Mouse (Mus musculus): ENCODE results near the gene Serpina3a.
"Not testable (repeated sequence)": the region's sequence is repeated elsewhere in the genome, so short reads cannot be mapped to it uniquely, and the experiment has no call there.

Serpina3a gene

DNA sequence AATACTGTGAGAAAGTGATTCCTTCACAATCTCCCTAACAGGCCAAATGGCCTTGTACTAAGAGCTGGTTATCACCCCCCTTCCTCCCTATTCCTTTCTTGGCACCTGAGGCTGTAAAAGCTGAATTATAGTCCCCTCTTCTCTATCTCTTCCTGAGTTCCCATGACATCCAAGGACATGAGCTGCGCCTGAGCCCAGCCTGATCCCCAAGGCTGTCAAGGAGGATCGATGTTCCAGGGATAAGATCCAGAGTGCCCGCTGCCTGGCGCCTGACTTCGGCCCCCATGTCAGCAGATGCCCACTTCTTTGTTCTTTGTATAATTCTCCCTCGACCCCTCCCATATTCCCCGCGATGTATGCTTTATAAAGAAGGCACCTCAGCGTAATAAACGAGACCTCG, at the start of gene Serpina3a:
Serpina3a (plus strand) TSS at position 392 of the 400 bp plus-strand sequence.
- not testable (repeated sequence) for DNase-seq (ENCODE audit: low spot score in 2 of 2)

DNA sequence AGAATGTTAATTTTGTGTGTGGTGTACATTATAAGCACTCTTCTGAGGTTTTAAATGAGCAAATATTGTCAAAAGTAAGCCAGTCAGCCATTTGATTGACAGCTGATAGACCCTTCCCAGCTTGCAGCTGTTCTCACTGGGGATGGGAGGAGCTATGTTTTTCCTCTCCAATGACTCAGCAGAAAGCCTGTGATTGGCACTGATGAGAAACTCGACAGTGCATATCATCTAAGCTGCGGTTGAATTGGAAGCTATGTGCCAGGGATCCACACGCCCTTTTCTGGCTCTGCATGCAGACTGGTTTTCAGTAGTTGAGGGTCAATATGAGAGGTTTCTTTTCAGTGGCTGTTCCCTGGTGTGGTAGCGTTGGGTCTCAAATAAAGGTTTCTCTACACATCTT, 48.0 kb upstream of the Serpina3a start:
- no peak for DNase-seq (ENCODE audit: low spot score in 2 of 2)

DNA sequence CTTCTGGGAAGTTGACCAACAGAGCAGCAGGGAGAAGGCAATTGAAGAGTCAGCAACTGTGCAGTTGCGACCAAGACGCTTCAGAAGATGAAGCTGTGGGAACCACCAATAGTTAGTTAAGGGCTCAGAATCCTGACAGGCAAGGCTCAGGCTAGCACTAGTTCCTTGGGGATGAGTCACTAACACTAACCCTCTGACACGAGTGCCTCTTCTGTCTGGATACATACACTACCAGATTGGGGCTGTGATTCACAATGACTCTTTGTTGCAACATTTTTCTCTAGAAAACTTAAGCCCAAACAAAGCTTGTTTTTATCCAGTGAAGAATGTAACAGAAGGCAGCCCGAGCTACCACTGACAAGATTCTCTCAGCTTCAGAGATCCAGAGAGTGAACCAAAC, 47.5 kb upstream of the Serpina3a start:
- DNase-seq (ENCODE audit: low spot score in 2 of 2), result no peak

DNA sequence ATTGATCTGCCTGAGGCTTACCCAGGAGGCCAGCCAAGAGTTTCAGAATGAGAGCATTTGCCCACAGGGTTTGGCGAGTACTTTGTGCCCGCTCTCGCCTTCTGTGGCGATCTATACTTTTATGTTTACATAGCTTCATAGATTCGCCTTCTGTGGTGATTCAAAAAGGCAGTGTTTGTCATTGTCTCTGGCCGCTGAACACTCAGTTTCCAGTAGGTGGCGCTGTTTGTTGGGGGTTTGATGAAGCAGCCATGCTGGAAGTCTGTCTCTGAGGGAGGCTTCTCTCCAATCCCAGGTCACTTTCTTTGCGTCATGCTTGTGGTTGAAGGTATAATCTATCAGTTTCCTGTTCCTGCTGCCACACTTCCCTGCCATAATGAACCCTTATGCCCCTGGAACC, 46.3 kb upstream of the Serpina3a start:
- DNase-seq (ENCODE audit: low spot score in 2 of 2), result peak in 1 of 2 experiments; percentile 64

DNA sequence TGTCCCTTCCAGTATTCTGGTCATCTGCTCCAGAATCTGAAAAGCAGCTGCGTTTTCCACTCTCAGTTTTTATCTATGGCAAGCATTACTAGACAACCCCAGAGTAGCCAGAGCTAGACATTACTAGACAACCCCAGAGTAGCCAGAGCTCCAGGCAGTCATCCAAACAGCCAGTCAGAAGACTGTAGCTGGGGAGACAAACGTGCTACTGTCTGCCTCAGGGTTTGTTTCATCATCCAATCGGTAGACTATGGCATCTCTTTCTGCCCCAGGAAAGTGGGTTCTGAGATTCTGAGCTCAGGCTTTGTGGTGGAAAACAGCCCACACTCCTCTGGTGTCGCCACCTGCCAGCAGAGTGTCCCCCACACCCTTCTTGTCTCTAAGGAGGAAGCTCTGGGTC, 45.0 kb upstream of the Serpina3a start:
- peak; percentile 42 to 80 for DNase-seq (ENCODE audit: low spot score in 2 of 2)

DNA sequence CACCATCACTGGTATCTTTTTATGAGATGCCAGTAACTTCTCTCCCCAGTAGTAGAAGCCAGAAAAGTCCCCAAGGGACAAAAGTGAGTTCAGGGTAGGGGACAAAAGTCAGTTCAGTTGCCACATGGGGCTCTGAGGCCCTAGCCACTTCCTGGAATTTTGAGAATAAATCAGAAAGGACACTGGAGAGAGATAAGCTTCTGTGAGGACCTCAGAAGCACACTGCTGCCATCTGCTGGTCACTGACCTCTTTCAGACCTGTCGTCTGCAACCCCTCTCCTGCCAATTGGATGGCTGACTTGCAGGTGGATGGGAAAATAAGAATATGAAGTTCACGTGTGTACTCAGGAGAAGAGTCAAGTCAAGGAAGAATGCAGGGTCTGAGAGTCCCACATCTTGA, 42.9 kb upstream of the Serpina3a start:
- peak in 1 of 2 experiments; percentile 86 for DNase-seq (ENCODE audit: low spot score in 2 of 2)

DNA sequence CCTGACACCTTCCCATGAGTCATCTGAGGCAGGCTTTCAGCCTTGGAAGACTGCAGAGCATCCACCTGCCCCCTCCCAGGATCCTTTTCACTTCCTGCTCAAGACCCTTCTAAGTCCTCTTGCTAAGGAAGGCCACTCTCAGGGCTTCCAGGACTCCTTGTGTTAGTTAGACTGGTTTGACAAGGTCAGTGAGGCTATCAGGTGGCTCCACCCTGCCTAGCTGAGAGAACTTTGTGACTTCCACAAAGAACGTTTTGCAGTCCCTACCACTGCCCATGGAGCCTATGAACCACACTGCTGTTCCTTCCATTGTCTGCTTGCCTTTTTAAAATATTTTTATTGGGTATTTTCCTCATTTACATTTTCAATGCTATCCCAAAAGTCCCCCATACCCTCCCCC, 40.8 kb upstream of the Serpina3a start:
- no peak for DNase-seq (ENCODE audit: low spot score in 2 of 2)

DNA sequence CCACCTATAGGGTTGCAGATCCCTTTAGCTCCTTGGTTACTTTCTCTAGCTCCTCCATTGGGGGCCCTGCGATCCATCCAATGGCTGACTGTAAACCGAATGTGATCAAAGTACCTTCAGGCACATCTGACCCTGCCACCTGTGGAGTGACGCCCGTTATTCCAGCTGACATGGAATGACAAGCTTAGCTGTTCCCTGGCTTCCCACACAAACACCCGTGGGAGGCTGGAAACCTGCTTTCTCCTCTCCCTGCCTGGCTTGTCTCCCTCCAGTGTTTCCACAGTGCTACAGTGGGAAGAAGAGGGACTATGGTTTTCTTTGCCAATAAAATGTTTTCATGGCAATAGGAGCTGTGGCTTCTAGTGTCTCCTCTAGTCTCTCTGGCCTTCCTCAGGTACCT, 40.2 kb upstream of the Serpina3a start:
- DNase-seq (ENCODE audit: low spot score in 2 of 2), result no peak

DNA sequence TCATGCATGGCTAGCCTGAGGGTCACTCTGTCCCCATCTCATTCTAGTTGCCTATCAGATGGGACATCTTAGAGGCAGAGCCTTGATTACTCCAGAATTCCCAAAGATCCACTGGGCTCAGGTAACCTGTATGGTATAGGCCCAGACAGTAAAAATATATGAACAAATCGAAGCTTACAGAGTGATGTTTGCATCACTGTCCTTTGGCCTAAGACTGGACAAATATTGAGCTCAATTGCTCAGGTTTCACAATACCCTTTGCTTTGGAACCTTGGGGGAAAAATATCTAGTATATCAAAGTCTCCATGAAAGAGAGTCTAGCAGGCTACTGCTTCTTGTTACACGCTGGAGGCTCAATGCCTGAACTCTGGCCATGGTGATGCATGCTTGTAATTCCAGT, 22.4 kb upstream of the Serpina3a start:
- no peak for DNase-seq (ENCODE audit: low spot score in 2 of 2)

DNA sequence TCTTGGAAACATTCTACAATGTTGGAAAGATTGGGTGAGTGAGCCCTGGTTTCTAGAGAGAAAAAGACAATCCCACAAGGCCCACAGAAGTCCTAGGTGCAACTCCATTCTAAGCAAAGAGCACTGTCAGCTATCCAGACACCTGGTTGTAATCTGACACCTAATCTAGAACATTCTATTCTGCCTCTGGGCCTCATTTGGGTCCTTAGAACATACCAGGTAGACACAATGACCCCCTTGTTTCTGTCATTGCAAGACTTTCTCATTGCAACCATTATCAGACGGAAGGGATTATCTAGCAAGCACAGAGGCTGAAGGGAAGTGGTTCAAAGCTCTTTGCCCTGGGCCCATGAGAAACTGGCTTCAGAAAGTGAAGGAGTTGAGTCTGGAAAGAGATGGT, 21.2 kb upstream of the Serpina3a start:
- no peak for DNase-seq (ENCODE audit: low spot score in 2 of 2)

DNA sequence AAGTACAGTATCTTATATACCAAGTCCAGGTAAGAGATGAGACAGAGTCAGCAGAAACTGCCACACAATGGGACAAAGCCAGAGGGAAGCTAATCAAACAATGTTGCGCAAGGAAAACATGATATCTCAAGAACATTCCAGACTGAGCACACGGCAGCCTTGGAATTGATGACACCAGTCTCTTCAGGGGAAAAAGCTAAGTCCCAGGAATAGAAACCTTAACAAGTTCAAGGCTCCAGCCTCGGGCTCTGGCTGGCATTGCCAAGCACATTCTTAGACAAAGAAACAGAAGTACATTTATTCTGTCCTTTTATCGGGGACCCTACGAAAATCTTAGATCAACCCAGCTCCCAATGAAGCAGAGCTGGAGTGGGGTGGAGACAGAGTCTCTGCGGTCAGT, 11.8 kb upstream of the Serpina3a start, which contains the start of gene Serpina5:
Serpina5 (plus strand) TSS at position 346 of the 400 bp plus-strand sequence.
- DNase-seq (ENCODE audit: low spot score in 2 of 2), result no peak

DNA sequence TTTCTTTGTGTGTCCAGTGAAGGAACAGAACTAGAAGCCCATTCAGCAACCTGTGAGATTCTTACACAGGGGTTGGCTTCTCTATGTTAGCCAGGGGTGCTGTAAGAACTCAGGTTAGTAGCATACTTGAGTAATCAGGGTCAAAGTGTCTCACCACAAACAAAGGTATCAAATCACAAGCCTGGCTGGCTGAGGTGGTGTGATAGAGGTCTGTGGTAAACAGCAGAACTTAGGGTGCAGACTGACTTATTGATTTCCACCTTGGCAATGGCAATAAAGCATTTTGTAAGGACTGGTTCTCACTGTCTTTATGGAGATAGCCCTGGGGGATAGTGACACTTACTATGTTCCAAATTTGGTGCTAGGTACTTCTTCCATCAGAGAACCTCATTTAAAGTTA, 6.7 kb upstream of the Serpina3a start:
- no peak for DNase-seq (ENCODE audit: low spot score in 2 of 2)

DNA sequence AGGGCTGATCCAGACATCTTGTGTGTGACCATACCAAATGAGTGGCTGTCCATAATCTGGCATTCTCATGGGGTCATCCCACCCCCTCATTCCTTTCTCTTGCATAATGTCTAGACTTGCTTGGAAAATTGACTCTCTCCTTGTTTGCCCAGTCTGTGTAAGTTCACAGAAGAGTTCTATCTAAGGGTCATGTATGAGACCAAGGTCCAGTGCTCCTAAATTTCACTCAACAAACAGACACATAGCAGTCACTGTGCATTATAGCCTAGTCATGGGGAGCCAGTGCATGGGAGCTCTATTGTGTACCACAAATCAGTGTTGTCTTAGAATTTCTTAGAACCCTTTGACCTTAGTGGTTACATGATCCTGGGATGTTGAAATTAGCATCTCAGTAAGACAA, 5.6 kb upstream of the Serpina3a start:
- DNase-seq (ENCODE audit: low spot score in 2 of 2), result no peak

DNA sequence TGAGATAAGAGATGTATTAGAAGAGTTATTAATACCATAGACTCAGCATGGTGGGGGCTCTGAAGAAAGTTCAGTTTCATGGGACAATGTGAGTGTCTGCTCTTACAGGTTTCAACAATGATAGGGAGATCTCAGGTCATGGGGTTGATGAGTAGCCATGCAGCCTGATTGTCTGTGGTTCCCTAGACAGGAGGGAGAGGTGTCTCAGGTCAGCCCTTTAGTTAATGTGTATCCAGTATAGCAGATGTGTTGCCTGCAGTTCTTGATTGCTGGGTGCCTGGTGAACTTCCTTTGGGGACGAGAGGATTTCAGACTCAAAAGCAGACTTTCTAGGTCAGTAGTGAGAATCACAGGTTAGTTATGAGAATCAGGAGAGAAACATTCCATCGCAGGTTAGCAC, 4.0 kb upstream of the Serpina3a start:
- DNase-seq (ENCODE audit: low spot score in 2 of 2), result no peak

DNA sequence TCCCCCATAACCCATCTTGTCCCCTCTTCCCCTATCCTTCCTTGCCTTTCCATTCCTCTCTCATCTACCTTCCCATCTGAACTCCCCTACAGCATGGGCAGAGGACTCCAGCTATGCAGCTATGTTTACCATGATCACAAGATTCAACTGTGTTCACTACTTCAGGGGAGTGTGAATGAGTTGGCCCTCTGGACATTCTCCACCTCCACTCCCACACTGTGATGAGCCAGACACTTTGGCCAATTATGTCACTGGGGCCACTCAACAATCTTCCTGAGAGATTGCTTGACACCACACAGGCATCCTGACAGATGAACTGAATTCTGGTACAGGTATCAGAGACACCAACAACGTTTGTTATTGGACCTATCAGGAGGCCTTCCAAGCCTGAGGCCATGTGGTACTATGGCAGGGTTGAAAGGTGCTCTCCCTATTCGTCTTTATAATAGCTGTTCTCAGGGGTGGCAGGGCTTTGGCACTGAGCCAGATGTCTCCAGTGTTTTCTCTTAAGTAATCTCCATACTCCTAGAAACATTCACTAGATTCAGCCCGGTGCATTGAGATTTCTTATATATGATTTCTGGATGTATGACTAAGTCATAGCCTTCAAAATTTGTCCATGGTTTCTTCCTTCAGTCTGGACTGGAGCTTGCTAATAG, 2.5 kb downstream of the Serpina3a start:
- no peak for DNase-seq (ENCODE audit: low spot score in 2 of 2)

DNA sequence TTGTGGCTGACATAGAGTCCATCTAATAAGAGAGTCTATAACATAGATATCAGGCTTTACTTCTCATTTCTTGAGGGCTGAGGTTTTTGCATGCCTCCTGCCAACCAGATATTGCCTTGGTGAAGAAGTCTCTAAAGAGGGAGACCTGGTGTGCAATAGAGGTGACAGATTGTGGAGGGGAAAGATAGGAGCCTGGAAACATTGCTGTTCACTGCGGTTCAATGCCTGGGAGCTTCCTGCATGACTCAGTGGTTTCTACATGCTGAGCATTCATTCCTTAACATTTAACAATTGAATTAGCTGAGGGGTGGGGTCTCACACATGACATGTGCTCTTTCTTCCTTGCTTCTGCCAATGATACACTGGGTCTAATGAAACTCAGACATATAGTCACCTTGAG, 10.6 kb downstream of the Serpina3a start:
- no peak for DNase-seq (ENCODE audit: low spot score in 2 of 2)

DNA sequence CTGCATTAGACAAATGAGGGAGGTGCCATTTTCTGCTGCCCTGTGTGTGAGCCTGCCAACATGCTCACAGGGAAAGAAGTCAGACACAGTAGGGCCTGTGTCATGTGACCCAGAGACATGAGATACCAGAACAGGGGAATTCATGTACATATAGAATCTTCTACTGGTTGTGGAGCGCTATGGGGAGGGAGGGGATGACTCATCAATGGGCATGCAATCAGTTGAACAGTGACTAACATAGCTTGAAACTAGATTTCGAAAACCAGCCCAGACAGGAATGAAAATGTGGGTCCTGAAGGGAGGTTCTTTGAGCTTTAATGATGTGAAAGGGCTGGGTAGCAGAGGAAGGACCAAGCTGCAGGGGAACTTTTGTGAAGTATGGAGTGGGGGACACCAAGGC, 11.5 kb downstream of the Serpina3a start:
- no peak for DNase-seq (ENCODE audit: low spot score in 2 of 2)

DNA sequence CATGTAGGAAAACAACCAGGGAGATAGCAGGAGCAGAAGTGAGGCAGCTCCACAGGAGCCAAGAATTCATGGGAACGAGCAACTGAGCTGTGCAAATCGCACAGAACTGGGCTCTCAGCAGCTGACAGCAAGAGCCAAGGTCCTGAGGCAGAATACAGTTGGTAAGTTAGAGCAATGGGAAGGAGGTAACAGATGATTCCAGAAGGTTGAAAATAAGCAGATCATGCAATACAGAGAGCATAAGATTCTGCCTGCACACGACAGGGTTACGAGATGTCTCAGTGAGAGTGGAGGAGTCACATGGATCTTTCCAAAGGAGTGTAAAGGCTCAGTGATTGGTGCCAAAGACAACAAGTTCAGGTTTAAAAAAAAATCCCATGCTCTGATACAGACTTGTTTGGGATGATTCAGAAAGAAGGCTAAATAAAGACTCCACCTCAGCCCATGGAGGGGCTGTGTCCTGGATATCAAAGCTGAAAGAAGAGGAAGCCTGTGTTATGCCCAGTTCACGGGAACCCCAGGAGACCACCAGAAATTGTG, 12.6 kb downstream of the Serpina3a start:
- no peak for DNase-seq (ENCODE audit: low spot score in 2 of 2)

DNA sequence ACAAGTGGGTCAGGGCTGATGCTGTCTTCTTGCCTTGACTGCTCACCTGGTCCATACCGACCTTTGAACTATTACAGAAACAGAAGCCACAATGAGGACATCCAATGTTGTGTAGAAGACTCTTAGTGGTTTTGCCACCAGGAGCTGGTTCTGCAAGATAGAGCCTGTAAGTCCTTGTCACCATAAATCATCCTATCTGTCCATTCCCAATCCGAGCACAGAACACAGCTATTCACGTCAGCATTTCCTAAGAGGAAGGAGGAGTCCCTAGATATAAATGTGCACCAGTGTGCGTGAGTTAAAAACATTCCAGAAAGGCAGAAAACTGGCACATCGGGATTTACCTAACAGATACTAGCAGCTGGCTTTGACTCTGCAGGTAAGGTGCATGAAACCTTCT, 15.2 kb downstream of the Serpina3a start, which contains the start of gene Serpina3b:
Serpina3b (plus strand) TSS at position 301 of the 400 bp plus-strand sequence.
- DNase-seq (ENCODE audit: low spot score in 2 of 2), result no peak

DNA sequence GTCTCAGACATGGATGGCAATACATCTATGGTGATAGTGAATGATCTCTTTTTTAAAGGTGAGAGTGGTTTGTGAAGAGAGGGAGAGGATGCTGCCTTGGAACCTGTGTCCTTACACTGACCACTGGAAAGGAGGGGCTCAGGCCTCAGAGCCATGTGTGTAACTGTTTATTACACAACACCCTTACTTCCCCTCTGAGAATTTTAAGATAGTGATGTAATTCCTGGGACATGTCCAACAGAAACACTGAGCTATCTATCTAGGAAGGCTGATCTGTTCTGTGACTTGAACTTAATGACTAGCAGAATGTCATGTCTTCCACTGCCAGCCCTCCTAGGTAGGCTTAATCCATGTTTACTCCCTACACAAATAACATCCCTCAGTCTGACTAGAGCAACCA, 18.5 kb downstream of the Serpina3a start:
- no peak for DNase-seq (ENCODE audit: low spot score in 2 of 2)

DNA sequence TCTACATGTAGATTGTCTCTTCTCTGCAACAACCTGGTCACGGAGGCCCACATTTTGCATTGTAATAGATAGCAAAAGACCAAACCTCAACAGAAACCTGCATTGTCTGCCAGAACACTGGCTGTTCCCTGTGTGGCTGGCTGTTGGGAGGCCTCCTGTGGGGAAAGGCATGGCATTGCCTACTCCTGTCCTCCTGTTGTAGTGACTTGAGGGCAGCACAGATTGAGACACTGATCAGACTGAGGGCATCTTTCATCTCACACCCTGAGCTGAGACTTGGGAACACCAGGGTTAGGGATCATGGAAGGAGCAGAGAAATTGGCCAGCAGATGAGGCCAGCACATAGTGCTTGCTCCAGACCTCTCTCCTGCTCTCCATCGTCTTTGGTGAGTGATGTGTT, 25.7 kb downstream of the Serpina3a start:
- DNase-seq (ENCODE audit: low spot score in 2 of 2), result no peak

DNA sequence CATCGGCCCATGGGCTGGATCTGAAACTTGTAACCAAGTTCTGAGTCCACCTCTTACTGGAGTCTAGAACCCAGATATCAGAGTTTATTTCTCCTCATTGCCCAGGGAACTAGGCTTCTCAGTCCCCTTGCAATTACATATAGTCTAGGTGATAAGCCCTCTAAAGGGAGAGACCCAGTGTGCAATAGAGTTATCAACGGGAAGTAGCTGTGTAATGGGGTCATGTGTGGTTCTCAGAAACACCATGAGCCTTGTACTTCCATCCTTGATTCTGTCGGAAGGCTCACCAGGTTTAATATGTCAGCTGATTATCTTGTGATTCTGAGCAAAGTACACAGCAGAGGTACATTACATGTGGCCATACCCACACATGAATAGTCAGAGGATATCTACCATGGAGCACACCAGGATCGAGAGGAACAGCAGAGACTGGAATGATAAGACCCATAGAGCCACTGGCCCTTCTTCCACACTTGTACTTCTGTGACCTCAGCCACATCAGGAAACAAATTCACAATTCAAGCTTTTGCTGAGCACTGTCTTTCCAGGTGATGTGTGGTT, 28.1 kb downstream of the Serpina3a start:
- DNase-seq (ENCODE audit: low spot score in 2 of 2), result no peak

DNA sequence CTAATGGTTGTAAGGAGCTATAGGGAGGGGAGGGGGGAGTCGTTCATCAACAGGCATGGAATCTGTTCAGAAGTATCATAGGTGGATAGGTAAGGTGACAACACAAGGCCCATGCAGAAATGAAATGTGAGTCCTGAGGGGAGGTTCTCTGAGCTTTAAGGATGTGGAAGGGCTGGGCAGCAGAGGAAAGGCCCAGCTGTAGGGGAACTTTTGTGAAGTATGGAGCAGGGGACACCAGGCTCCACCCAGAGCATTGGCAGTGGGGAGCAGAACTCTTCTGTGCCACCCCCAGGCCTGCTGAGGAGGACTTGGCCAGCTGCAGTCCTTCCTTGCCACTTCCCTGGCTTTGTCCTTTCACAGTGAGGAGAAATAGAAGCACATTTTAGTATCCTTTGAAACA, 29.0 kb downstream of the Serpina3a start:
- DNase-seq (ENCODE audit: low spot score in 2 of 2), result no peak
